Mouse (Mus musculus): ENCODE results near the gene Prcp. TPM values are rescaled to one million over a fixed set of nuclear protein-coding genes. Genes with fewer than 3 reads are reported as not detected.

Prcp gene
- total and polyA plus RNA-seq, 3 experiments = 40.3 to 48.4 TPM; not detected in 1

DNA sequence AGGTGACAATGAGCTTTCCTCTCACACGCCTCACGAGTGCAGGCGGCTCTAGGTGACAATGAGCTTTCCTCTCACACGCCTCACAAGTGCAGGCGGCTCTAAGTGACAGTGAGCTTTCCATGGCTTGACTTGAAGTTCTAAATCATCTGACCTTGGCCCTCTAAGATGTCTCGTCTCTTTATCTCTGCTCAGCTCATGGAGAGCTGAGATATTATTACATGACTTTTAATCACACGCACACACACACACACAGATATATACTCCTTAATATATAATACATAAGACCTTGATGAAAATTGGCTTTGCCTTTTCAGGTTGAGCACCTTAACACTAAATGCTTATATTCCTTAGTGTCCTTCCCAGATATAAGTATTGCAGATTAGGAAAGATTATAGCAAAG is 12.5 kb downstream of the Prcp start:
- no peaks in the 10 kb centered on the region for H3K9me3 ChIP-seq (replicated peaks; ENCODE audit: insufficient read depth, low read length)
- no peak for DNase-seq (ENCODE audit: low read depth, low spot score)
- TF ChIP-seq NRF1 (IDR thresholded peaks at IDR 0.05; ENCODE audit: insufficient read depth, low read depth, low read length, poor library complexity, severe bottlenecking) (no peak), EP300 (IDR thresholded peaks at IDR 0.05; ENCODE audit: low read depth in 1 of 2, low read length in 2 of 2) (peak in 1 of 2 experiments; percentile 37; a peak in 1 of 4 replicates), TCF12 (IDR thresholded peaks at IDR 0.05; ENCODE audit: low read depth, low read length) (peak; percentile 41; the same call in 1 of the 2 replicates), E2F4 (IDR thresholded peaks at IDR 0.05; ENCODE audit: borderline replicate concordance, low read depth, low read length) (no peak), RCOR1 (IDR thresholded peaks at IDR 0.05; ENCODE audit: low read depth, low read length) (no peak), USF1 (IDR thresholded peaks at IDR 0.05; ENCODE audit: low read depth, low read length) (no peak), MXI1 (IDR thresholded peaks at IDR 0.05; ENCODE audit: low read depth, low read length) (no peak), JUND (IDR thresholded peaks at IDR 0.05; ENCODE audit: low read depth, low read length) (no peak), HCFC1 (IDR thresholded peaks at IDR 0.05; ENCODE audit: low read depth, low read length) (no peak), GATA1 (IDR thresholded peaks at IDR 0.05; ENCODE audit: low read depth, low read length) (peak; percentile 32; the same call in 1 of the 2 replicates), CHD1 (IDR thresholded peaks at IDR 0.05; ENCODE audit: low read depth, low read length) (no peak)
- no peak overlapping the region for H3K27ac ChIP-seq (ENCODE audit: control insufficient read depth, low read depth, low read length)
- peaks cover 8% of the 10 kb centered on the region; the same call in 1 of the 2 replicates for H3K79me2 ChIP-seq (ENCODE audit: control insufficient read depth, insufficient read depth, low read length, poor library complexity)
- peaks cover 16 to 32% of the 10 kb centered on the region in 2 experiments for H3K4me1 ChIP-seq (ENCODE audit: control insufficient read depth in 1 of 2, insufficient read depth in 2 of 2, low read length in 2 of 2)
- peaks cover 16 to 38% of the 10 kb centered on the region in 2 experiments for H3K36me3 ChIP-seq (ENCODE audit: control insufficient read depth in 1 of 2, insufficient read depth in 2 of 2, low read length in 2 of 2)
- no peak overlapping the region for H3K9ac ChIP-seq (ENCODE audit: control insufficient read depth, low read depth, low read length, poor library complexity, severe bottlenecking)
- no peaks in the 10 kb centered on the region for H3K27me3 ChIP-seq (ENCODE audit: control insufficient read depth in 1 of 2, insufficient read depth in 2 of 2, low read length in 2 of 2)
- H3K4me3 ChIP-seq (ENCODE audit: control insufficient read depth in 1 of 2, insufficient read depth in 1 of 2, low read depth in 2 of 2, low read length in 2 of 2) = no peak overlapping the region

DNA sequence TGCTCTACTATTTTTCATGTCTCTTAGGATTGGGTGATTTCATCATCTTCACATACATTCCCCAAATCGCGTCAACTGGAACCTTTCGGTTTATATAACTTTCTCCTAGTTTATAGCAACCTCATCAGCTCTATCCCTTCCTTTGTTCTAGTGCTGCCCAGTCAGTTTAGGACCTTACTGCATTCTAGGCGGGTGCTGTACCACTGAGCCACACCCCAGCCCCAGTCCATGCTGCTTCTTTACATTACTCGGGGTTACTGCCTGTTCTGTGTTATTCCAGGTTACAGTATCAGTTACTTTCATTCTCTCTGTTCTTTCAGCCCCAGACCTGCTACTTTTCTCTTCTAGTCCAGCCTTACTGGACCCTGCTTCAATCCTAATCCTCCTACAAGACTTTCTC is 13.0 kb downstream of the Prcp start:
- H3K27me3 ChIP-seq (ENCODE audit: control insufficient read depth in 1 of 2, insufficient read depth in 2 of 2, low read length in 2 of 2) = no peaks in the 10 kb centered on the region
- no peak overlapping the region for H3K4me3 ChIP-seq (ENCODE audit: control insufficient read depth in 1 of 2, insufficient read depth in 1 of 2, low read depth in 2 of 2, low read length in 2 of 2)
- no peak for DNase-seq (ENCODE audit: low read depth, low spot score)
- no peak overlapping the region for H3K27ac ChIP-seq (ENCODE audit: control insufficient read depth, low read depth, low read length)
- TF ChIP-seq TCF12 (IDR thresholded peaks at IDR 0.05; ENCODE audit: low read depth, low read length) = no peak
- no peak for TF ChIP-seq ZMIZ1 (IDR thresholded peaks at IDR 0.05; ENCODE audit: low read depth, low read length)
- no peak for TF ChIP-seq TAL1 (IDR thresholded peaks at IDR 0.05; ENCODE audit: low read length)
- TF ChIP-seq SMC3 (IDR thresholded peaks at IDR 0.05; ENCODE audit: low read depth, low read length) = no peak
- TF ChIP-seq MAX (IDR thresholded peaks at IDR 0.05; ENCODE audit: low read length) = no peak
- no peak for TF ChIP-seq TBP (IDR thresholded peaks at IDR 0.05; ENCODE audit: low read depth, low read length)
- TF ChIP-seq SIN3A (IDR thresholded peaks at IDR 0.05; ENCODE audit: low read length) = no peak
- TF ChIP-seq UBTF (IDR thresholded peaks at IDR 0.05; ENCODE audit: borderline replicate concordance, insufficient read depth, low read depth, low read length) = no peak
- TF ChIP-seq NRF1 (IDR thresholded peaks at IDR 0.05; ENCODE audit: insufficient read depth, low read depth, low read length, poor library complexity, severe bottlenecking) = no peak
- TF ChIP-seq RAD21 (IDR thresholded peaks at IDR 0.05; ENCODE audit: low read depth, low read length) = no peak
- TF ChIP-seq BHLHE40 (IDR thresholded peaks at IDR 0.05; ENCODE audit: borderline replicate concordance, low read depth, low read length) = no peak
- no peak for TF ChIP-seq ZC3H11A (IDR thresholded peaks at IDR 0.05; ENCODE audit: low read depth, low read length)
- no peaks in the 10 kb centered on the region for H3K9me3 ChIP-seq (replicated peaks; ENCODE audit: insufficient read depth, low read length)
- H3K79me2 ChIP-seq (ENCODE audit: control insufficient read depth, insufficient read depth, low read length, poor library complexity) = peaks cover 6% of the 10 kb centered on the region; the same call in 1 of the 2 replicates
- H3K36me3 ChIP-seq (ENCODE audit: control insufficient read depth in 1 of 2, insufficient read depth in 2 of 2, low read length in 2 of 2) = peaks cover 18 to 38% of the 10 kb centered on the region in 2 experiments
- no peak overlapping the region for H3K9ac ChIP-seq (ENCODE audit: control insufficient read depth, low read depth, low read length, poor library complexity, severe bottlenecking)
- H3K4me1 ChIP-seq (ENCODE audit: control insufficient read depth in 1 of 2, insufficient read depth in 2 of 2, low read length in 2 of 2) = peaks cover 16 to 29% of the 10 kb centered on the region in 2 experiments
